Mouse (Mus musculus) erythroblast, embryonic 14.5 days (primary cell): ENCODE measurements around the gene Sec14l5.

Experiments
- GATA1 ChIP-seq: IDR thresholded peaks from 2 replicates; pipeline ENCODE4 v1.6.1; 2012; ENCODE audit warnings: low read length, inconsistent platforms, mixed read lengths
- TAL1 ChIP-seq: IDR thresholded peaks from 3 replicates; pipeline ENCODE4 v1.6.1; 2012; ENCODE audit warnings: low read length, inconsistent platforms, mixed read lengths

DNA sequence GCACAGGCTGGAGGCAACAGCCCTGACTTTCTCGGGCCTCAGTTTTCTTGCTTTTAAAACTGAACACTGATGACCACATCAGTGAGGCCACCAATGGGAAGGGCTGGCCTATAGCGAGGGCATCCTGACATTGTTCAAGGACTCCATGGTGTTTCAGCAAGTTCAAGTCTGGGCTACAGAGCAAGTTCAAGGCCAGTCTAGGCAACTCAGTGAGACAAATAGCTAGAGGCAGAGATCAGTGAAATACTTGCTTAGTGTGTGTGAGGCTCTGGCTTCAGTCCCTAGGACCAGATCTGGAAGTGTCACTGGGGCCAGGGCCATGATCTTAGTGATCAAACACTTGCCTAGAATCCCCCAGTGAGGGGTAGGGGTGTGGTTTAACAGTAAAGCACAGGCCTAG is 21.1 kb downstream of the Sec14l5 start:
- TF ChIP-seq GATA1 (no peak), TAL1 (no peak)
